Mouse (Mus musculus): Measurements from ENCODE around the gene Mat1a.

The Mat1a gene

GRCm38 (mm10) chr14:41146035-41146434, 41.2 kb downstream of the Mat1a start:
- DNase-seq = no peak

GRCm38 (mm10) chr14:41146922-41147321, 42.1 kb downstream of the Mat1a start:
- no peak for DNase-seq

GRCm38 (mm10) chr14:41147356-41147755, 42.5 kb downstream of the Mat1a start:
- DNase-seq = no peak

GRCm38 (mm10) chr14:41151220-41151898, 46.5 kb downstream of the Mat1a start, which contains the start of gene Mbl1:
Gene Mbl1 (plus strand): TSS chr14:41151458.
- DNase-seq = no peak

- no peak for DNase-seq
Observed at GRCm38 (mm10) chr14:41160076-41160475, 55.2 kb downstream of the Mat1a start.

- DNase-seq = no peak
Observed at GRCm38 (mm10) chr14:41160743-41161142, 55.9 kb downstream of the Mat1a start.

GRCm38 (mm10) chr14:41162663-41163062, 57.8 kb downstream of the Mat1a start:
- DNase-seq = peak; percentile 6

GRCm38 (mm10) chr14:41167278-41167677, 62.4 kb downstream of the Mat1a start:
- no peak for DNase-seq

- DNase-seq = no peak
Observed at GRCm38 (mm10) chr14:41168567-41168966, 63.7 kb downstream of the Mat1a start.

- DNase-seq = no peak
Observed at GRCm38 (mm10) chr14:41170514-41170913, 65.7 kb downstream of the Mat1a start.
